Mouse (Mus musculus) frontal cortex, adult 2 months (tissue): ENCODE results near the gene Nav3. TPM values are rescaled to one million over a fixed set of nuclear protein-coding genes. Genes with fewer than 3 reads are reported as not detected.

Source experiments
- DNase-seq, 2 experiments: peaks; one replicate each; pipeline ENCODE4 v3.0.0; 2022; ENCODE audit warnings: low spot score in 1 of 2; ENCODE audit errors: extremely low spot score in 1 of 2
- polyA plus RNA-seq: library from polyadenylated mRNA; depleted of rRNA; stranded (reverse); fragments of >200 nt; gene quantifications from 2 replicates; pipeline ENCODE4 v1.2.3, GENCODE M21; 2012

Gene Nav3
- polyA plus RNA-seq, 1 experiment = 34.3 TPM

GRCm38 (mm10) chr10:109741664-109742063 is 714.3 kb downstream of the Nav3 start:
- DNase-seq = peak in 1 of 2 experiments; percentile 25

GRCm38 (mm10) chr10:109740326-109740725 is 715.7 kb downstream of the Nav3 start:
- DNase-seq = no peak

GRCm38 (mm10) chr10:109723646-109724045 is 732.4 kb downstream of the Nav3 start:
- DNase-seq = no peak

GRCm38 (mm10) chr10:109718808-109719207 is 737.2 kb downstream of the Nav3 start:
- DNase-seq = no peak

- no peak for DNase-seq
These were observed 737.6 kb downstream of the Nav3 start for GRCm38 (mm10) chr10:109718390-109718789.

- DNase-seq = peak in 1 of 2 experiments; percentile 67
These were observed 743.0 kb downstream of the Nav3 start for GRCm38 (mm10) chr10:109713001-109713400.

- no peak for DNase-seq
These were observed 756.2 kb downstream of the Nav3 start for GRCm38 (mm10) chr10:109699771-109700335.

- peak in 1 of 2 experiments; percentile 54 for DNase-seq
These were observed 765.4 kb downstream of the Nav3 start for GRCm38 (mm10) chr10:109690564-109690963.

GRCm38 (mm10) chr10:109684109-109685056 is 771.6 kb downstream of the Nav3 start:
- DNase-seq = peak; percentile 33 to 74

- no peak for DNase-seq
These were observed 783.1 kb downstream of the Nav3 start for GRCm38 (mm10) chr10:109672896-109673295.

GRCm38 (mm10) chr10:109667453-109667852 is 788.6 kb downstream of the Nav3 start:
- no peak for DNase-seq

GRCm38 (mm10) chr10:109664629-109665317 is 791.2 kb downstream of the Nav3 start:
- peak; percentile 75 to 96 for DNase-seq

GRCm38 (mm10) chr10:109651516-109651915 is 804.5 kb downstream of the Nav3 start:
- no peak for DNase-seq

- DNase-seq = peak; percentile 66 to 86
These were observed 812.4 kb downstream of the Nav3 start for GRCm38 (mm10) chr10:109643598-109643997.

- no peak for DNase-seq
These were observed 814.2 kb downstream of the Nav3 start for GRCm38 (mm10) chr10:109641806-109642205.

- DNase-seq = no peak
These were observed 818.3 kb downstream of the Nav3 start for GRCm38 (mm10) chr10:109637702-109638101.
